Mouse (Mus musculus): ENCODE data around the gene Eps8.

- no peak for TF ChIP-seq CTCF (IDR thresholded peaks at IDR 0.05; ENCODE audit: insufficient read depth, low read length)
- TF ChIP-seq POLR2A (IDR thresholded peaks at IDR 0.05; ENCODE audit: borderline replicate concordance, extremely low read depth, low read depth, low read length) = no peak
Observed at GRCm38 (mm10) chr6:137540346-137540745, 114.3 kb downstream of the Eps8 start.

All from lung, adult 2 months (tissue).